Comparison of ENCODE assay signal across 8 mouse cellular contexts in the genomic region with DNA sequence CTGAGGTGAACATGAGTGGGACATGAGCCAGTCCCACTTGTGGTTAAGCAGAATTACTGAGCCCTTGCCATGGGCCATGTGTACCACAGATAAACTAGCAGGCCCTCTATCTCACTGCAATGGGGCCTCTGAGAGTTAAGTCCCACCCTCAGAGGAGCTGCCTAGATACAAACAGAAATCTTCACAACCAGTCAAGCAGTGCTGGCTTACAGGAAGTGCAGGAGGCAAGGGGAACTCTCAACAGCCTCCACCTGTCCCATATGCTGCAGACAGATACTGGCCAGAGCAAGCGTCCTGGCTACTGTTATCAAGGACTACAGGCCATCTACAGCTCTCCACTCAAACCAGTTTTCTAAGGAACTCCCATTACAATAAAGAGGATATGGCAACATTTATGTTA. TPM values are rescaled to one million over a fixed set of nuclear protein-coding genes. Genes with fewer than 3 reads are reported as not detected.
DNase-seq lines count a peak whose midpoint lies in the region; ATAC-seq and TF ChIP-seq lines count a peak whose summit lies in the region.

No protein-coding gene starts in this region.

- no peak for DNase-seq in kidney, postnatal 0 days (ENCODE audit: low spot score)
- DNase-seq in c-Kit-negative CD71-positive TER-119-positive erythroid progenitor cells, embryonic 14.5 days (ENCODE audit: low read depth, low spot score) = peak; percentile 88
- no peak for DNase-seq in forebrain, embryonic 10.5 days (ENCODE audit: extremely low spot score, low spot score)
- DNase-seq in gastrocnemius, postnatal 36 days = no peak
- no peak for DNase-seq in kidney, postnatal 4 days

- no peaks in the 10 kb centered on the region for H3K27me3 ChIP-seq in kidney, postnatal 0 days (ENCODE audit: insufficient read depth, low read length)
- H3K27me3 ChIP-seq in kidney, embryonic 14.5 days (ENCODE audit: control insufficient read depth, insufficient read depth, low read length) = no peaks in the 10 kb centered on the region
- no peaks in the 10 kb centered on the region for H3K27me3 ChIP-seq in intestine, embryonic 16.5 days (replicated peaks; ENCODE audit: control insufficient read depth, insufficient read depth, low read length)
- no peaks in the 10 kb centered on the region for H3K27me3 ChIP-seq in stomach, embryonic 16.5 days (ENCODE audit: control insufficient read depth, insufficient read depth, low read length)
- H3K27me3 ChIP-seq in forebrain, embryonic 10.5 days (ENCODE audit: poor library complexity, severe bottlenecking) = no peaks in the 10 kb centered on the region

- H3K9ac ChIP-seq in kidney, postnatal 0 days (ENCODE audit: low read depth, low read length) = no peak overlapping the region
- H3K9ac ChIP-seq in kidney, embryonic 14.5 days (ENCODE audit: low read depth, low read length) = no peak overlapping the region
- H3K9ac ChIP-seq in intestine, embryonic 16.5 days (ENCODE audit: low read depth, low read length) = no peak overlapping the region
- H3K9ac ChIP-seq in stomach, embryonic 16.5 days (ENCODE audit: low read length) = no peak overlapping the region

- H3K4me1 ChIP-seq in kidney, postnatal 0 days (replicated peaks; ENCODE audit: insufficient read depth, low read length) = peaks cover 36% of the 10 kb centered on the region
- peaks cover 29% of the 10 kb centered on the region for H3K4me1 ChIP-seq in kidney, embryonic 14.5 days (ENCODE audit: control insufficient read depth, insufficient read depth, low read length)
- peaks cover 65% of the 10 kb centered on the region for H3K4me1 ChIP-seq in intestine, embryonic 16.5 days (ENCODE audit: control insufficient read depth, insufficient read depth, low read length)
- peaks cover 67% of the 10 kb centered on the region for H3K4me1 ChIP-seq in stomach, embryonic 16.5 days (ENCODE audit: control insufficient read depth, insufficient read depth, low read length)
- peaks cover 25% of the 10 kb centered on the region for H3K4me1 ChIP-seq in forebrain, embryonic 10.5 days

- ATAC-seq in kidney, postnatal 0 days (replicated peaks; ENCODE audit: low FRiP score, low read depth) = no peak
- ATAC-seq in kidney, embryonic 14.5 days (ENCODE audit: low FRiP score, low TSS enrichment) = no peak
- peak; percentile 84 for ATAC-seq in intestine, embryonic 16.5 days
- ATAC-seq in stomach, embryonic 16.5 days (ENCODE audit: insufficient read depth, low FRiP score) = peak; percentile 73; the same call in 1 of the 2 replicates

- H3K36me3 ChIP-seq in kidney, postnatal 0 days (ENCODE audit: insufficient read depth, low read length) = no peaks in the 10 kb centered on the region
- H3K36me3 ChIP-seq in kidney, embryonic 14.5 days (ENCODE audit: control insufficient read depth, insufficient read depth, low read length) = no peaks in the 10 kb centered on the region; the same call in 1 of the 2 replicates
- no peaks in the 10 kb centered on the region for H3K36me3 ChIP-seq in intestine, embryonic 16.5 days (ENCODE audit: control insufficient read depth, insufficient read depth, low read length)
- H3K36me3 ChIP-seq in stomach, embryonic 16.5 days (ENCODE audit: control insufficient read depth, insufficient read depth, low read length) = no peaks in the 10 kb centered on the region
- no peaks in the 10 kb centered on the region for H3K36me3 ChIP-seq in forebrain, embryonic 10.5 days (replicated peaks)

- no peak overlapping the region for H3K4me2 ChIP-seq in kidney, postnatal 0 days (ENCODE audit: low read length)
- H3K4me2 ChIP-seq in kidney, embryonic 14.5 days (replicated peaks; ENCODE audit: low read depth, low read length) = no peak overlapping the region
- 0 out of 2 replicates have a peak overlapping the region, but pooled peaks have one; percentile 10 for H3K4me2 ChIP-seq in intestine, embryonic 16.5 days (ENCODE audit: low read depth, low read length)
- H3K4me2 ChIP-seq in stomach, embryonic 16.5 days (ENCODE audit: low read depth, low read length) = no peak overlapping the region; the same call in 1 of the 2 replicates

- TF ChIP-seq CTCF in kidney, postnatal 0 days (IDR thresholded peaks at IDR 0.05; ENCODE audit: low read depth) = no peak

- 54% methylated on average over 1 of the region's 1 CpGs for WGBS in kidney, postnatal 0 days
- WGBS in kidney, embryonic 14.5 days = 76% methylated on average over 1 of the region's 1 CpGs
- WGBS in intestine, embryonic 16.5 days = 13% methylated on average over 1 of the region's 1 CpGs
- WGBS in stomach, embryonic 16.5 days = 47% methylated on average over 1 of the region's 1 CpGs
- WGBS in forebrain, embryonic 10.5 days = 95% methylated on average over 1 of the region's 1 CpGs

- peak overlapping the region; percentile 44; the same call in 1 of the 2 replicates for H3K27ac ChIP-seq in kidney, postnatal 0 days
- no peak overlapping the region for H3K27ac ChIP-seq in kidney, embryonic 14.5 days (ENCODE audit: low read depth, low read length)
- H3K27ac ChIP-seq in intestine, embryonic 16.5 days (ENCODE audit: low read length) = peak overlapping the region; percentile 89
- peak overlapping the region; percentile 82 for H3K27ac ChIP-seq in stomach, embryonic 16.5 days (ENCODE audit: low read length)
- no peak overlapping the region for H3K27ac ChIP-seq in forebrain, embryonic 10.5 days

- intact Hi-C loops in gastrocnemius, postnatal 36 days (cut with DNase I) = no loop called here

- H3K4me3 ChIP-seq in kidney, postnatal 0 days (replicated peaks; ENCODE audit: low read depth, low read length) = no peak overlapping the region
- no peak overlapping the region for H3K4me3 ChIP-seq in kidney, embryonic 14.5 days (ENCODE audit: low read length)
- no peak overlapping the region for H3K4me3 ChIP-seq in intestine, embryonic 16.5 days (ENCODE audit: low read length)
- H3K4me3 ChIP-seq in stomach, embryonic 16.5 days (replicated peaks; ENCODE audit: low read length) = no peak overlapping the region
- H3K4me3 ChIP-seq in forebrain, embryonic 10.5 days = no peak overlapping the region

- no peaks in the 10 kb centered on the region for H3K9me3 ChIP-seq in kidney, postnatal 0 days (replicated peaks; ENCODE audit: low read length)
- no peaks in the 10 kb centered on the region for H3K9me3 ChIP-seq in kidney, embryonic 14.5 days (ENCODE audit: control insufficient read depth, low read length)
- H3K9me3 ChIP-seq in intestine, embryonic 16.5 days (ENCODE audit: control insufficient read depth, low read length) = no peaks in the 10 kb centered on the region
- no peaks in the 10 kb centered on the region for H3K9me3 ChIP-seq in stomach, embryonic 16.5 days (replicated peaks; ENCODE audit: control insufficient read depth, low read length)
- no peaks in the 10 kb centered on the region for H3K9me3 ChIP-seq in forebrain, embryonic 10.5 days

RNA-seq across cellular contexts. Expression of a gene that starts 23.7 kb away (rescaled TPM):
- polyA plus RNA-seq in kidney, postnatal 0 days (2015; fragmentation: Nextera tagmentation; extraction: Ambion mirVana) = 9.0 and 9.2 TPM in 2 replicates
- polyA plus RNA-seq in kidney, embryonic 14.5 days (2014; fragmentation: Nextera tagmentation; extraction: Ambion mirVana) = 15.8 and 22.1 TPM in 2 replicates
- polyA plus RNA-seq in intestine, embryonic 16.5 days (2015; fragmentation: Nextera tagmentation; extraction: Ambion mirVana) = 9.3 and 11.3 TPM in 2 replicates
- 12.9 and 13.1 TPM in 2 replicates for polyA plus RNA-seq in stomach, embryonic 16.5 days (2015; fragmentation: Nextera tagmentation; extraction: Ambion mirVana)
- 12.2 and 13.0 TPM in 2 replicates for polyA plus RNA-seq in forebrain, embryonic 10.5 days (2016; fragmentation: Nextera tagmentation; extraction: Ambion mirVana)
- total RNA-seq in gastrocnemius, postnatal 36 days (2021) = 10 to 100 TPM; 21.0 to 23.7 TPM

Comparison
In these comparisons a context has a peak if more than half of its experiments do, and no peak if none do; other contexts are left out.
1. H3K27ac ChIP-seq: peak in kidney, postnatal 0 days (single experiment), intestine, embryonic 16.5 days (single experiment) and stomach, embryonic 16.5 days (single experiment); none in kidney, embryonic 14.5 days (single experiment) and forebrain, embryonic 10.5 days (single experiment).
2. ATAC-seq: peak in intestine, embryonic 16.5 days (single experiment) and stomach, embryonic 16.5 days (single experiment); none in kidney, postnatal 0 days (single experiment) and kidney, embryonic 14.5 days (single experiment).